Mouse (Mus musculus) layer of hippocampus, postnatal 10 days (tissue): ENCODE data around the gene Gm3149. TPM values are rescaled to one million over a fixed set of nuclear protein-coding genes. Genes with fewer than 3 reads are reported as not detected.
A peak's percentile ranks its signal among the peaks of the same experiment; 100 is the strongest.
"Not testable (repeated sequence)": the region's sequence is repeated elsewhere in the genome, so short reads cannot be mapped to it uniquely, and the experiment has no call there.

ENCODE experiments used
- DNase-seq, 2 experiments: peaks; one replicate each; pipeline ENCODE4 v3.0.0; 2021; ENCODE audit warnings: low spot score in 2 of 2
- long read RNA-seq: library from polyadenylated mRNA; stranded (forward); transcript quantifications from one replicate; pipeline ENCODE4 v2.0.0, GENCODE M21; 2023
- total RNA-seq, 2 experiments: library from RNA; stranded (reverse); gene quantifications; 2 replicates each; pipeline ENCODE4 v1.2.3; 2021

The Gm3149 gene
- not detected for total RNA-seq
- long read RNA-seq, result 0 reads

GRCm38 (mm10) chr14:4316983-4317382, at the start of gene Gm3149:
Gene Gm3149 (plus strand): TSS chr14:4317283.
- DNase-seq, result not testable (repeated sequence)

- not testable (repeated sequence) for DNase-seq
These were observed 47.7 kb upstream of the Gm3149 start for GRCm38 (mm10) chr14:4269238-4269950.

DNA sequence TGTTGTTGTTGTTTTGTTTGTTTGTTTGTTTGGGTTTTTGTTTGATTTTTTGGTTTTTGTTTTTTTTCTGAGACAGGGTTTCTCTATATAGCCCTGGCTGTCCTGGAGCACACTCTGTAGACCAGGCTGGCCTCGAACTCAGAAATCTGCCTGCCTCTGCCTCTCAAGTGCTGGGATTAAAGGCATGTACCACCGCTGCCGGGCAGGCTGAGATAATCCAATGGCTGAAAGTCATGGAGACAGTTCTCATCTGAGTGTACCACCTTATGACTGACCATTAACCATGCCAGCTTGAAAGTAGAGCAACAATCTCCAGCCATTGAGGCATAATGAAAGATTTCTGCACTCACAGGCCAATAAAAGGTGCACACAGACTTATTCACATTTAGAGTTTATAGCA, 37.3 kb upstream of the Gm3149 start:
- DNase-seq, result not testable (repeated sequence)

GRCm38 (mm10) chr14:4334476-4335080, 17.5 kb downstream of the Gm3149 start, which contains the start of gene 2610042L04Rik:
Gene 2610042L04Rik (plus strand): TSS chr14:4334763.
- peak; percentile 2 to 9 for DNase-seq

DNA sequence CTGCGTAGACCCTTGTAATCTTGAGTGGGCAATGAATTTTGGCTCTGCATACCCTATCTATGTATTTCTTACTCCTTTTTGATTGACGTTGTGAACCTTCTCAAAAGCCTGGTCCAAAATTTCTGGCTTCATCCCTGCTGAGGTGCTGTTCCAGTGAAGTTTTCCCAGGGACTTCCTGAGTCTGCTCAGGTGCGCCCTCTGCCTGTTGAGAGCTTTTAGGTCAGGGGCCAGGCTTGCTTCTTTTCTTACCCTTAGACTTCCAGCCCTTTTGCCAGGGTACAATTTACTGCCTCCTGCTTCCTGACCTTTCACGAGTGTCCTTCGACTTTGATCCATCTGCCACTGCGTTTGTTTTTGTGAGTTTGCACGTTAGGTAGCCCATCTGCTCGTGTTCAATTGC, 18.4 kb downstream of the Gm3149 start:
- DNase-seq, result not testable (repeated sequence)

DNA sequence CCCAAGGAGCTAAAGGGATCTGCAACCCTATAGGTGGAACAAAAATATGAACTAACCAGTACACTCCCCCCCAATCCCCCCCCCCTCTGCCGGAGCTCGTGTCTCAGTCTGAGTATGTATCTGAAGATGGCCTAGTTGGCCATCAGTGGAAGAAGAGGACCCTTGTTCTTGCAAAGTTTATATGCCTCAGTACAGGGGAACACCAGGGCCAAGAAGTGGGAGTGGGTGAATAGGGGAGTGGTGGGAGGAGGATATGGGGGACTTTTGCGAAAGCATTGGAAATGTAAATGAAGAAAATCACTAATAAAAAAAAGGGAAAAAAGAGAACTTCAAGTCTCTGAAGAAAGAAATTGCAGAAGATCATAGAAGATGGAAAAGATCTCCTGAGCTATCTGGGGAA, 51.9 kb downstream of the Gm3149 start:
- not testable (repeated sequence) for DNase-seq

DNA sequence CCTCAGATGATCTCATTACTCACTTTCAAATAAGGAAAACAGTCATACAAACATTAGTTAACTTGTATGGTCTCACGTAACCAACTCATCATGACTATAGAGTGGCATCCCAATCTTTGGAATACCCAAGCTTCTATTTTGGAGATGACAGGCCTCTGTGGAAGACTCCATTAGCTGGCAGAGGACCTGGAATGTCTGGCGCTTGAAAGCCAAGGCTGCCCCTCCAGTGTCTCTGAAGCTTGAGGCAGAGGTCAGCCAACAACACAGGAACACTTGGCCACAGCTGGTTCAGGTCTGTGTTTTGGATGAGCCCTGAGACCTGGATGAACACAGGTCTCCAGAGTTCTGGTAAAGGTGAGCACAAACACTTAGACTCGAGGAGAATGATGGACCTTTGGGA, 52.6 kb downstream of the Gm3149 start:
- not testable (repeated sequence) for DNase-seq

Other genes starting within 250 kb of the Gm3149 start
- gene Gm3115, start 233.2 kb upstream of the Gm3149 start, total RNA-seq, result under 1 TPM in 1 of 2 experiments, not detected in 1; 0.71 TPM
- gene Gm8108, start 206.8 kb upstream of the Gm3149 start, total RNA-seq, result 10 to 100 TPM in 1 of 2 experiments, 1 to 10 TPM in 1; 8.5 to 10.8 TPM
- not detected for gene Gm3127, start 152.3 kb upstream of the Gm3149 start, total RNA-seq
- 1 to 10 TPM; 3.1 to 4.2 TPM for gene Gm2974, start 134.7 kb upstream of the Gm3149 start, total RNA-seq
- gene Gm3138, start 67.7 kb upstream of the Gm3149 start, total RNA-seq, result not detected
- gene 2610042L04Rik, start 17.5 kb downstream of the Gm3149 start, total RNA-seq, result 1 to 10 TPM; 1.8 to 2.1 TPM
- gene Gm3159, start 80.2 kb downstream of the Gm3149 start, total RNA-seq, result not detected
- gene Gm3164, start 98.2 kb downstream of the Gm3149 start, total RNA-seq, result 1 to 10 TPM; 1.1 to 3.6 TPM
- 1 to 10 TPM; 5.0 TPM for gene Gm3173, start 113.7 kb downstream of the Gm3149 start, total RNA-seq
- under 1 TPM in 1 of 2 experiments, not detected in 1; 0.21 TPM for gene Gm3182, start 164.5 kb downstream of the Gm3149 start, total RNA-seq
- gene Gm3047, start 238.1 kb downstream of the Gm3149 start, total RNA-seq, result not detected